Mouse (Mus musculus) kidney, postnatal 25 days (tissue): ENCODE data around the gene Otos.

Experiments used
- DNase-seq, 2 experiments: peaks; one replicate each; pipeline ENCODE4 v3.0.0; 2021; ENCODE audit warnings: mixed read lengths in 2 of 2

The Otos gene

GRCm38 (mm10) chr1:92596019-92596418 lies 52.6 kb downstream of the Otos start:
- DNase-seq: no peak
